8 mouse cellular contexts compared by ENCODE assay signal in genomic region chr8:125054436-125054810, GRCm38 (mm10). TPM values are rescaled to one million over a fixed set of nuclear protein-coding genes. Genes with fewer than 3 reads are reported as not detected.
A peak's percentile ranks its signal among the peaks of the same experiment; 100 is the strongest.
DNase-seq lines count a peak whose midpoint lies in the region; ATAC-seq and TF ChIP-seq lines count a peak whose summit lies in the region.

No protein-coding gene starts in this region.

- no peaks in the 10 kb centered on the region for H3K4me1 ChIP-seq in ES-Bruce4 (ENCODE audit: control insufficient read depth, insufficient read depth, low read length)
- peaks cover 2% of the 10 kb centered on the region; the same call in 1 of the 2 replicates for H3K4me1 ChIP-seq in embryonic facial prominence, embryonic 11.5 days (ENCODE audit: control insufficient read depth, insufficient read depth, low read length)
- 0 out of 2 replicates have a peak, but pooled peaks cover 6% of the 10 kb centered on the region for H3K4me1 ChIP-seq in heart, embryonic 11.5 days (ENCODE audit: control insufficient read depth, insufficient read depth, low read length)
- H3K4me1 ChIP-seq in liver, embryonic 16.5 days (ENCODE audit: control insufficient read depth, low read depth, low read length), result no peaks in the 10 kb centered on the region; the same call in 1 of the 2 replicates
- peaks cover 18% of the 10 kb centered on the region for H3K4me1 ChIP-seq in neural tube, embryonic 13.5 days (replicated peaks)

- H3K4me2 ChIP-seq in embryonic facial prominence, embryonic 11.5 days (ENCODE audit: low read depth, low read length), result peak overlapping the region; percentile 98
- H3K4me2 ChIP-seq in heart, embryonic 11.5 days, result peak overlapping the region; percentile 93
- H3K4me2 ChIP-seq in liver, embryonic 16.5 days (ENCODE audit: low read depth, low read length), result peak overlapping the region; percentile 67
- peak overlapping the region; percentile 88 for H3K4me2 ChIP-seq in neural tube, embryonic 13.5 days

- ATAC-seq in embryonic facial prominence, embryonic 11.5 days (replicated peaks; ENCODE audit: insufficient number of reproducible peaks, low FRiP score, low TSS enrichment, low read depth), result no peak
- 0 out of 2 replicates have a peak, but pooled peaks have one; percentile 4 for ATAC-seq in heart, embryonic 11.5 days (replicated peaks; ENCODE audit: insufficient number of reproducible peaks, low FRiP score, low TSS enrichment)
- ATAC-seq in liver, embryonic 16.5 days (ENCODE audit: low read depth), result peak; percentile 30; the same call in 1 of the 2 replicates
- ATAC-seq in neural tube, embryonic 13.5 days (ENCODE audit: low read depth), result peak; percentile 66
- ATAC-seq in erythroid progenitor cell, adult 5-6 weeks (replicated peaks; ENCODE audit: low FRiP score, poor library complexity, severe bottlenecking), result no peak

- H3K9me3 ChIP-seq in ES-Bruce4 (replicated peaks; ENCODE audit: control insufficient read depth, insufficient read depth, low read length, poor library complexity, severe bottlenecking), result no peaks in the 10 kb centered on the region
- no peaks in the 10 kb centered on the region; the same call in 1 of the 2 replicates for H3K9me3 ChIP-seq in embryonic facial prominence, embryonic 11.5 days (replicated peaks; ENCODE audit: control insufficient read depth, low read length)
- no peaks in the 10 kb centered on the region; the same call in 1 of the 2 replicates for H3K9me3 ChIP-seq in heart, embryonic 11.5 days (replicated peaks; ENCODE audit: control insufficient read depth, low read length)
- H3K9me3 ChIP-seq in liver, embryonic 16.5 days (replicated peaks; ENCODE audit: control insufficient read depth, low read length), result no peaks in the 10 kb centered on the region
- no peaks in the 10 kb centered on the region for H3K9me3 ChIP-seq in neural tube, embryonic 13.5 days

- no peak overlapping the region for H3K27ac ChIP-seq in ES-Bruce4 (ENCODE audit: insufficient read depth, low read length)
- H3K27ac ChIP-seq in embryonic facial prominence, embryonic 11.5 days (replicated peaks; ENCODE audit: low read depth, low read length), result no peak overlapping the region
- peak overlapping the region; percentile 30; the same call in 1 of the 2 replicates for H3K27ac ChIP-seq in heart, embryonic 11.5 days (ENCODE audit: low read depth, low read length)
- H3K27ac ChIP-seq in liver, embryonic 16.5 days (ENCODE audit: low read length), result no peak overlapping the region
- peak overlapping the region; percentile 25 for H3K27ac ChIP-seq in neural tube, embryonic 13.5 days (replicated peaks)

- no peak for TF ChIP-seq CTCF in ES-Bruce4 (IDR thresholded peaks at IDR 0.05; ENCODE audit: low read depth, low read length)

- H3K9ac ChIP-seq in ES-Bruce4 (ENCODE audit: low read depth, poor library complexity, severe bottlenecking), result peak overlapping the region; percentile 74
- peak overlapping the region; percentile 77 for H3K9ac ChIP-seq in embryonic facial prominence, embryonic 11.5 days (replicated peaks; ENCODE audit: low read length)
- peak overlapping the region; percentile 80 for H3K9ac ChIP-seq in heart, embryonic 11.5 days (ENCODE audit: low read depth, low read length)
- peak overlapping the region; percentile 51; the same call in 1 of the 2 replicates for H3K9ac ChIP-seq in liver, embryonic 16.5 days (ENCODE audit: low read depth, low read length)
- H3K9ac ChIP-seq in neural tube, embryonic 13.5 days, result peak overlapping the region; percentile 76

- H3K27me3 ChIP-seq in ES-Bruce4 (ENCODE audit: control insufficient read depth, insufficient read depth, low read length, poor library complexity, severe bottlenecking), result peaks cover 16% of the 10 kb centered on the region
- peaks cover 31% of the 10 kb centered on the region for H3K27me3 ChIP-seq in embryonic facial prominence, embryonic 11.5 days (ENCODE audit: control insufficient read depth, insufficient read depth, low read length)
- peaks cover 9% of the 10 kb centered on the region for H3K27me3 ChIP-seq in heart, embryonic 11.5 days (ENCODE audit: control insufficient read depth, insufficient read depth, low read length)
- H3K27me3 ChIP-seq in liver, embryonic 16.5 days (ENCODE audit: control insufficient read depth, insufficient read depth, low read depth, low read length), result peaks cover 26% of the 10 kb centered on the region
- H3K27me3 ChIP-seq in neural tube, embryonic 13.5 days, result peaks cover 38% of the 10 kb centered on the region

- TF ChIP-seq POLR2A in ES-Bruce4 (IDR thresholded peaks at IDR 0.05; ENCODE audit: insufficient read depth, low read length), result no peak

- no peaks in the 10 kb centered on the region for H3K36me3 ChIP-seq in ES-Bruce4 (ENCODE audit: control insufficient read depth, insufficient read depth, low read length, poor library complexity, severe bottlenecking)
- H3K36me3 ChIP-seq in embryonic facial prominence, embryonic 11.5 days (replicated peaks; ENCODE audit: control insufficient read depth, insufficient read depth, low read depth, low read length), result no peaks in the 10 kb centered on the region
- no peaks in the 10 kb centered on the region for H3K36me3 ChIP-seq in heart, embryonic 11.5 days (ENCODE audit: control insufficient read depth, insufficient read depth, low read length)
- H3K36me3 ChIP-seq in liver, embryonic 16.5 days (ENCODE audit: control insufficient read depth, insufficient read depth), result no peaks in the 10 kb centered on the region
- no peaks in the 10 kb centered on the region for H3K36me3 ChIP-seq in neural tube, embryonic 13.5 days

- under 1% methylated on average over 38 of the region's 38 CpGs for WGBS in embryonic facial prominence, embryonic 11.5 days
- under 1% methylated on average over 38 of the region's 38 CpGs for WGBS in heart, embryonic 11.5 days (ENCODE audit: insufficient replicate concordance)
- WGBS in liver, embryonic 16.5 days (ENCODE audit: insufficient replicate concordance), result under 1% methylated on average over 38 of the region's 38 CpGs
- under 1% methylated on average over 38 of the region's 38 CpGs for WGBS in neural tube, embryonic 13.5 days

- TF ChIP-seq EP300 in ES-Bruce4 (IDR thresholded peaks at IDR 0.05; ENCODE audit: insufficient read depth, low read depth, low read length), result no peak

- peak; percentile 50 to 61 for DNase-seq in B cell, adult 2 months
- DNase-seq in embryonic facial prominence, embryonic 11.5 days (ENCODE audit: low spot score), result no peak
- peak; percentile 29 for DNase-seq in kidney, adult 9 months

- peak overlapping the region; percentile 78 for H3K4me3 ChIP-seq in ES-Bruce4 (ENCODE audit: low read depth, low read length)
- H3K4me3 ChIP-seq in embryonic facial prominence, embryonic 11.5 days (ENCODE audit: low read depth, low read length), result peak overlapping the region; percentile 59
- H3K4me3 ChIP-seq in heart, embryonic 11.5 days (ENCODE audit: low read depth, low read length), result peak overlapping the region; percentile 60
- H3K4me3 ChIP-seq in liver, embryonic 16.5 days (ENCODE audit: low read depth, low read length), result peak overlapping the region; percentile 59
- H3K4me3 ChIP-seq in neural tube, embryonic 13.5 days, result peak overlapping the region; percentile 59

RNA-seq across cellular contexts. Expression of gene Disc1, which starts 0.4 kb away (rescaled TPM):
- 1.2 TPM in 1 of 2 replicates, not detected in the other for polyA plus RNA-seq in ES-Bruce4 (2011; ENCODE audit: insufficient read depth, insufficient read length, low read depth, missing spikeins)
- polyA plus RNA-seq in embryonic facial prominence, embryonic 11.5 days (2014; fragmentation: Nextera tagmentation; extraction: Ambion mirVana), result 0.84 and 0.86 TPM in 2 replicates
- 1.8 and 2.1 TPM in 2 replicates for polyA plus RNA-seq in heart, embryonic 11.5 days (2014; fragmentation: Nextera tagmentation; extraction: Ambion mirVana)
- polyA plus RNA-seq in liver, embryonic 16.5 days (2015; fragmentation: Nextera tagmentation; extraction: Ambion mirVana), result 0.20 and 0.30 TPM in 2 replicates
- 1.6 and 2.1 TPM in 2 replicates for polyA plus RNA-seq in neural tube, embryonic 13.5 days (2015; fragmentation: Nextera tagmentation; extraction: Ambion mirVana)
- 0.84 TPM in 1 of 2 replicates, not detected in the other for total RNA-seq in erythroid progenitor cell, adult 5-6 weeks (2015; ENCODE audit: low replicate concordance)
- total RNA-seq in erythroid progenitor cell, adult 5-6 weeks (2017; ENCODE audit: low replicate concordance), result 0.51 and 1.6 TPM in 2 replicates

RNA-seq across cellular contexts. Expression of gene Tsnax, which starts 41.6 kb away (rescaled TPM):
- polyA plus RNA-seq in ES-Bruce4 (2011; ENCODE audit: insufficient read depth, insufficient read length, low read depth, missing spikeins), result 48.9 and 51.2 TPM in 2 replicates
- 158 and 159 TPM in 2 replicates for polyA plus RNA-seq in embryonic facial prominence, embryonic 11.5 days (2014; fragmentation: Nextera tagmentation; extraction: Ambion mirVana)
- 90.9 and 101 TPM in 2 replicates for polyA plus RNA-seq in heart, embryonic 11.5 days (2014; fragmentation: Nextera tagmentation; extraction: Ambion mirVana)
- polyA plus RNA-seq in liver, embryonic 16.5 days (2015; fragmentation: Nextera tagmentation; extraction: Ambion mirVana), result 34.2 and 35.1 TPM in 2 replicates
- 159 and 168 TPM in 2 replicates for polyA plus RNA-seq in neural tube, embryonic 13.5 days (2015; fragmentation: Nextera tagmentation; extraction: Ambion mirVana)
- total RNA-seq in erythroid progenitor cell, adult 5-6 weeks (2015; ENCODE audit: low replicate concordance), result 8.0 and 13.3 TPM in 2 replicates
- total RNA-seq in erythroid progenitor cell, adult 5-6 weeks (2017; ENCODE audit: low replicate concordance), result 6.7 and 7.0 TPM in 2 replicates

Comparison
In these comparisons a context has a peak if more than half of its experiments do, and no peak if none do; other contexts are left out.
1. H3K27ac ChIP-seq: peak in heart, embryonic 11.5 days (single experiment) and neural tube, embryonic 13.5 days (single experiment); none in ES-Bruce4 (single experiment), embryonic facial prominence, embryonic 11.5 days (single experiment) and liver, embryonic 16.5 days (single experiment).
2. ATAC-seq: peak in heart, embryonic 11.5 days (single experiment), liver, embryonic 16.5 days (single experiment) and neural tube, embryonic 13.5 days (single experiment); none in embryonic facial prominence, embryonic 11.5 days (single experiment) and erythroid progenitor cell, adult 5-6 weeks (single experiment).
3. Peak in every context shown above with its lines, with median percentiles within 50 percentile points of each other: H3K4me3 ChIP-seq, H3K9ac ChIP-seq and H3K4me2 ChIP-seq.